Mouse (Mus musculus) MEL (cell line): ENCODE data around the gene Myl12a. TPM values are rescaled to one million over a fixed set of nuclear protein-coding genes. Genes with fewer than 3 reads are reported as not detected.

Experiments
- DNase-seq: peaks from one replicate; pipeline ENCODE4 v3.0.0; 2011; ENCODE audit warnings: low read depth, low spot score
- H3K27ac ChIP-seq: 2 replicates; pipeline ENCODE4 v1.5.1; 2012; ENCODE audit warnings: low read depth, mild to moderate bottlenecking, control low read depth, low read length, moderate library complexity; ENCODE audit not compliant: control insufficient read depth
- H3K27me3 ChIP-seq, 2 experiments: fragments of 150-350 bp in 1 of 2; sonication (generic) in 1 of 2; 2 replicates each; pipeline ENCODE4 v1.6.1; 2012; ENCODE audit warnings: low read length in 2 of 2, mild to moderate bottlenecking in 2 of 2, improper control_type of control experiment in 1 of 2, moderate library complexity in 1 of 2; ENCODE audit not compliant: insufficient read depth in 2 of 2, control insufficient read depth in 1 of 2
- H3K36me3 ChIP-seq, 2 experiments: 2 replicates each; pipeline ENCODE4 v1.6.1; 2012 to 2014; ENCODE audit warnings: low read length in 2 of 2, improper control_type of control experiment in 1 of 2, inconsistent platforms in 1 of 2, mild to moderate bottlenecking in 1 of 2; ENCODE audit not compliant: insufficient read depth in 2 of 2, control insufficient read depth in 1 of 2
- H3K4me1 ChIP-seq, 2 experiments: fragments of 150-350 bp in 1 of 2; sonication (generic) in 1 of 2; 2 replicates each; pipeline ENCODE4 v1.6.1; 2012; ENCODE audit warnings: low read length in 2 of 2, improper control_type of control experiment in 1 of 2, mild to moderate bottlenecking in 1 of 2; ENCODE audit not compliant: insufficient read depth in 2 of 2, control insufficient read depth in 1 of 2
- H3K4me3 ChIP-seq, 2 experiments: fragments of 150-350 bp in 1 of 2; sonication (generic) in 1 of 2; 2 replicates each; pipeline ENCODE4 v1.5.1; 2012; ENCODE audit warnings: low read depth in 2 of 2, low read length in 2 of 2, mild to moderate bottlenecking in 2 of 2, moderate library complexity in 2 of 2, control low read depth in 1 of 2, improper control_type of control experiment in 1 of 2; ENCODE audit not compliant: control insufficient read depth in 1 of 2, insufficient read depth in 1 of 2
- H3K79me2 ChIP-seq: 2 replicates; pipeline ENCODE4 v1.6.1; 2012; ENCODE audit warnings: mild to moderate bottlenecking, low read length, moderate library complexity; ENCODE audit not compliant: control insufficient read depth, poor library complexity, insufficient read depth
- H3K9ac ChIP-seq: 2 replicates; pipeline ENCODE4 v1.6.1; 2012; ENCODE audit warnings: low read depth, mild to moderate bottlenecking, control low read depth, low read length, moderate library complexity; ENCODE audit not compliant: control insufficient read depth, poor library complexity, severe bottlenecking
- H3K9me3 ChIP-seq: fragments of 150-350 bp; sonication (generic); replicated peaks from 2 replicates; pipeline ENCODE4 v1.6.1; 2012; ENCODE audit warnings: mild to moderate bottlenecking, low read length, improper control_type of control experiment, moderate library complexity; ENCODE audit not compliant: insufficient read depth
- BHLHE40 ChIP-seq: IDR thresholded peaks from 2 replicates; pipeline ENCODE4 v1.6.1; 2012; ENCODE audit warnings: low read depth, mild to moderate bottlenecking, inconsistent platforms, low read length, improper control_type of control experiment, borderline replicate concordance
- E2F4 ChIP-seq: IDR thresholded peaks from 2 replicates; pipeline ENCODE4 v1.6.1; 2011; ENCODE audit warnings: low read depth, low read length, improper control_type of control experiment, borderline replicate concordance
- EP300 ChIP-seq, 2 experiments: IDR thresholded peaks; 2 replicates each; pipeline ENCODE4 v1.6.1; 2011; ENCODE audit warnings: improper control_type of control experiment in 2 of 2, low read length in 2 of 2, low read depth in 1 of 2, mild to moderate bottlenecking in 1 of 2
- GABPA ChIP-seq: IDR thresholded peaks from 2 replicates; pipeline ENCODE4 v1.6.1; 2012; ENCODE audit warnings: low read depth, mild to moderate bottlenecking, inconsistent platforms, low read length, improper control_type of control experiment, moderate library complexity
- GATA1 ChIP-seq: IDR thresholded peaks from 2 replicates; pipeline ENCODE4 v1.6.1; 2011; ENCODE audit warnings: low read depth, low read length, improper control_type of control experiment
- JUND ChIP-seq: IDR thresholded peaks from 2 replicates; pipeline ENCODE4 v1.6.1; 2011; ENCODE audit warnings: low read depth, mild to moderate bottlenecking, improper control_type of control experiment, low read length
- KAT2A ChIP-seq: conservative IDR thresholded peaks from 2 replicates; pipeline ENCODE4 v1.6.1; 2012; ENCODE audit warnings: low read depth, low read length, improper control_type of control experiment, inconsistent platforms
- MAX ChIP-seq: IDR thresholded peaks from 2 replicates; pipeline ENCODE4 v1.6.1; 2011; ENCODE audit warnings: low read length, improper control_type of control experiment
- MYB ChIP-seq: IDR thresholded peaks from 2 replicates; pipeline ENCODE4 v1.6.1; 2011; ENCODE audit warnings: mild to moderate bottlenecking, low read depth, low read length, improper control_type of control experiment
- POLR2A ChIP-seq, 2 experiments: IDR thresholded peaks; 2 replicates each; pipeline ENCODE4 v1.6.1; 2011 to 2012; ENCODE audit warnings: low read length in 2 of 2, mild to moderate bottlenecking in 2 of 2, control low read depth in 1 of 2, improper control_type of control experiment in 1 of 2, low read depth in 1 of 2, moderate library complexity in 1 of 2; ENCODE audit not compliant: control insufficient read depth in 1 of 2, insufficient read depth in 1 of 2, poor library complexity in 1 of 2
- POLR2AphosphoS2 ChIP-seq: IDR thresholded peaks from 2 replicates; pipeline ENCODE4 v1.6.1; 2011; ENCODE audit warnings: low read length, improper control_type of control experiment
- RCOR1 ChIP-seq: IDR thresholded peaks from 2 replicates; pipeline ENCODE4 v1.6.1; 2012; ENCODE audit warnings: low read depth, mild to moderate bottlenecking, inconsistent platforms, low read length, improper control_type of control experiment
- TAL1 ChIP-seq: IDR thresholded peaks from 2 replicates; pipeline ENCODE4 v1.6.1; 2012; ENCODE audit warnings: mild to moderate bottlenecking, inconsistent platforms, low read length, moderate library complexity, mixed read lengths
- TBP ChIP-seq: IDR thresholded peaks from 2 replicates; pipeline ENCODE4 v1.8.0; 2011; ENCODE audit warnings: low read depth, low read length, improper control_type of control experiment
- TCF12 ChIP-seq: IDR thresholded peaks from 2 replicates; pipeline ENCODE4 v1.6.1; 2014; ENCODE audit warnings: low read depth, mild to moderate bottlenecking, inconsistent platforms, low read length, improper control_type of control experiment, moderate library complexity
- ZMIZ1 ChIP-seq: IDR thresholded peaks from 2 replicates; pipeline ENCODE4 v1.6.1; 2012; ENCODE audit warnings: low read depth, mild to moderate bottlenecking, inconsistent platforms, low read length, improper control_type of control experiment, moderate library complexity
- ZNF384 ChIP-seq: IDR thresholded peaks from 2 replicates; pipeline ENCODE4 v1.6.1; 2012; ENCODE audit warnings: low read depth, mild to moderate bottlenecking, inconsistent platforms, low read length, improper control_type of control experiment
- polyA plus RNA-seq, 2 experiments: library from polyadenylated mRNA; stranded (reverse) in 1 of 2; unstranded in 1 of 2; fragments of >175 nt in 1 of 2; fragments of >200 nt in 1 of 2; gene quantifications; 2 replicates each; pipeline versions ENCODE4 v1.2.1 to v1.2.4; 2012; ENCODE audit warnings: low replicate concordance in 2 of 2, low read depth in 1 of 2; ENCODE audit not compliant: insufficient read length in 2 of 2, insufficient read depth in 1 of 2, missing spikeins in 1 of 2
- total RNA-seq: library from RNA; depleted of rRNA; stranded (reverse); fragments of 300-350 nt; gene quantifications from 2 replicates; pipeline ENCODE4 v1.2.3, GENCODE M21; 2012

Gene Myl12a
- total and polyA plus RNA-seq, 3 experiments: 113 to 130 TPM; not detected in 1

DNA sequence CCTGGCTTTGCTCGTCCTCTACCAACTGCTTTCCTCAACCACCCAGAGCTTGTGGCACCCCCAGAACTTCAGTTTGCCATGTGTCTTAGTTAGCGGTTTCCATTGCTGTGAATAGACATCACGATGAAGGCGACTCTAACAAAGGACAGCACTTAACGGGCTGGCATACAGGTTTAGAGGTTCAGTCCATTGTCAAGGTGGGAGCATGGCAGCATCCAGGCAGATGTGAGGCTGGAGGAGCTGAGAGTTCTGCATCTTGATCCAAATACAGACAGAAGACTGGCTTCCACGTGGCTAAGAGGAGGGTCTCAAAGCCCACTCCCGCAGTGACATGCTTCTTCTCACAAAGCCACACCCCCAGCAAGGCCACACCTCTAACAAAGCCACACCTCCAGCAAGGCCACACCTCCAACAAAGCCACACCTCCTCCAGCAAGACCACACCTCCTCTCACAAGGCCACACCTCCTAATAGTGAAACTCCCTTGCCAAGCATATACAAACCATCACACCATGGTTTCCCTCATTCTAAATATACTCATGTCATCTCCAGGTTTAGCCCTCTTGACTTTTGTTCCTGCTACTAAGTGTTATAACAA, 8.1 kb upstream of the Myl12a start:
- TF ChIP-seq GABPA (no peak), TAL1 (no peak), RCOR1 (no peak), POLR2AphosphoS2 (no peak), KAT2A (no peak), JUND (no peak), EP300 (IDR thresholded peaks at IDR 0.05; ENCODE audit: low read depth in 1 of 2, low read length in 2 of 2) (no peak), BHLHE40 (no peak), MAX (no peak), ZMIZ1 (no peak), ZNF384 (no peak), TBP (no peak)
- Histone ChIP-seq H3K4me1 (peaks cover 2 to 7% of the 10 kb centered on the region in 2 experiments; a peak in 2 of 4 replicates), H3K27ac (no peak overlapping the region), H3K9ac (no peak overlapping the region), H3K27me3 (no peaks in the 10 kb centered on the region), H3K79me2 (no peaks in the 10 kb centered on the region), H3K36me3 (no peaks in the 10 kb centered on the region; a peak in 1 of 4 replicates), H3K4me3 (no peak overlapping the region), H3K9me3 (no peaks in the 10 kb centered on the region)
- no peak for DNase-seq

DNA sequence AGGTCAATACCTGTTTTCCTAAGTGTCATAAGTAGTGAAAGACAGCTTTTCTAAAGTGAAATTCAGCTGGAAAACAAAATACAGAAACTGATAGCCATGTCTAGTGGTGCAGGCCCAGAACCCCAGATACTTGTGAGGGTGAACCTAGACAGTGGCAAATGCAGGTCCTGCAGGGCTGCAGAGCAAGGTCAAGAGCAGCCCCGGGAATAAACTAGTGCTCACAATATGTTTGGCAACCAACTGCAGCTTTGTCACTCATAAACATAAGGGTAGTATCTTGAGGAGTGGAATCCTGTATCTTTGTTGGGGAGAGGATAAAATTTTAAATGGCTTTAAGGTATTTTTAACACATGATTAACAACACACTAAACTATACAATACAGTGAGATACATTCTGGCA, 7.1 kb upstream of the Myl12a start:
- no peaks in the 10 kb centered on the region for H3K79me2 ChIP-seq
- no peak for DNase-seq
- H3K4me1 ChIP-seq: peaks cover 2 to 7% of the 10 kb centered on the region in 2 experiments; a peak in 2 of 4 replicates
- no peaks in the 10 kb centered on the region for H3K9me3 ChIP-seq
- no peak overlapping the region for H3K27ac ChIP-seq
- TF ChIP-seq MYB: no peak
- TF ChIP-seq TBP: no peak
- no peak for TF ChIP-seq TCF12
- TF ChIP-seq E2F4: no peak
- TF ChIP-seq POLR2A (IDR thresholded peaks at IDR 0.05; ENCODE audit: control insufficient read depth in 1 of 2, insufficient read depth in 1 of 2, low read depth in 1 of 2, low read length in 2 of 2, poor library complexity in 1 of 2): no peak
- no peak for TF ChIP-seq GATA1
- TF ChIP-seq, all 39 proteins: peak for 0
- H3K27me3 ChIP-seq: no peaks in the 10 kb centered on the region
- no peak overlapping the region for H3K4me3 ChIP-seq
- H3K9ac ChIP-seq: no peak overlapping the region
- H3K36me3 ChIP-seq: no peaks in the 10 kb centered on the region; a peak in 1 of 4 replicates
